Mouse (Mus musculus) gastrocnemius, adult 2 months (tissue): ENCODE results near the gene Tsc2. TPM values are rescaled to one million over a fixed set of nuclear protein-coding genes. Genes with fewer than 3 reads are reported as not detected.

ENCODE experiments used
- DNase-seq: peaks from one replicate; pipeline ENCODE4 v3.0.0; 2022
- H3K27ac ChIP-seq: fragments of 200-600 bp; 2 replicates; pipeline ENCODE4 v1.8.1; 2022; ENCODE audit warnings: mild to moderate bottlenecking
- H3K4me3 ChIP-seq: fragments of 200-600 bp; 2 replicates; pipeline ENCODE4 v1.8.1; 2022; ENCODE audit warnings: mild to moderate bottlenecking, moderate library complexity
- CTCF ChIP-seq: fragments of 200-600 bp; IDR thresholded peaks from 2 replicates; pipeline ENCODE4 v1.8.1; 2022; ENCODE audit warnings: antibody characterized with exemption, mild to moderate bottlenecking, moderate library complexity
- intact Hi-C: fragments of 180-260 bp; cut with DNase I; formaldehyde crosslinking; loops from one replicate; pipeline ENCODE4 v1.15.1; 2025
- total RNA-seq, 2 experiments: library from RNA; stranded (reverse); gene quantifications; 2 replicates each; pipeline ENCODE4 v1.2.3; 2021

Tsc2 gene
- total RNA-seq, 2 experiments from 2014 or later: 84.9 to 90.4 TPM

DNA sequence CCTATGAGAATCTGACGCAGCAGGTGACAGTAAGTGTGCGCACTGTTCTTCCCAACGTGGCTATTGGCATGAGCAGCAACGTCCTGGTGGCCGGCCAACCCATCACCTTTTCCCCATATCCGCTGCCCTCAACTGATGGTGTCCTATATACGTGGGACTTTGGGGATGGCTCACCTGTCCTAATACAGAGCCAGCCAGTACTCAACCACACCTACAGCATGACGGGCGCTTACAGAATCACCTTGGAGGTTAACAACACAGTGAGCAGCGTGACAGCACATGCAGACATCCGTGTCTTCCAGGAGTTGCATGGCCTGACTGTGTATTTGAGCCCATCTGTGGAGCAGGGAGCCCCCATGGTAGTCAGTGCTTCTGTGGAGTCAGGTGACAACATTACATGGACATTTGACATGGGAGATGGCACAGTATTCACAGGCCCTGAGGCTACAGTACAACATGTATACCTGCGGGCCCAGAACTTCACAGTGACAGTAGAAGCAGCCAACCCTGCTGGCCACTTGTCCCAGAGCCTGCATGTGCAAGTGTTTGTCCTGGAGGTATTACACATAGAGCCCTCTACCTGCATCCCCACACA lies 59.7 kb downstream of the Tsc2 start:
- no peak for DNase-seq
- no peak for TF ChIP-seq CTCF
- intact Hi-C loops: no loop called here

DNA sequence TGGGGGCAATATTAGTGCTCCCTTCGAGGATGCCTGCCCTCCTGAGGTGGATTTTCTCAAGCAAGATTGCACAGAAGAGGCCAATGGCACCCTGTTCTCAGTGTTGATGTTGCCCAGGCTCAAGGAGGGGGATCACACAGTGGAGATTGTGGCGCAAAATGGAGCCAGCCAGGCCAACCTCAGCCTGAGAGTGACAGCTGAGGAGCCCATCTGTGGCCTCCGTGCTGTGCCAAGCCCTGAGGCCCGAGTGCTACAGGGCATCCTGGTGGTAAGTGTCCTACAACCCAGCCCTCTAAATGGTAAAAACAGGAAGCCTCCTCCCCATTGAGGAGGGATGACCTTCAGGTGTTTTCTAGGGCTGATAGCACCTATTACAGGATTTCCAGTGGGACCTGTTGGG lies 62.6 kb downstream of the Tsc2 start:
- H3K27ac ChIP-seq: no peak overlapping the region
- intact Hi-C loops: no loop called here
- no peak for TF ChIP-seq CTCF
- DNase-seq: no peak
- H3K4me3 ChIP-seq: no peak overlapping the region

More for the DNA sequence above, 59.7 kb downstream of the Tsc2 start:
- Histone ChIP-seq H3K4me3 (no peak overlapping the region), H3K27ac (no peak overlapping the region)

DNA sequence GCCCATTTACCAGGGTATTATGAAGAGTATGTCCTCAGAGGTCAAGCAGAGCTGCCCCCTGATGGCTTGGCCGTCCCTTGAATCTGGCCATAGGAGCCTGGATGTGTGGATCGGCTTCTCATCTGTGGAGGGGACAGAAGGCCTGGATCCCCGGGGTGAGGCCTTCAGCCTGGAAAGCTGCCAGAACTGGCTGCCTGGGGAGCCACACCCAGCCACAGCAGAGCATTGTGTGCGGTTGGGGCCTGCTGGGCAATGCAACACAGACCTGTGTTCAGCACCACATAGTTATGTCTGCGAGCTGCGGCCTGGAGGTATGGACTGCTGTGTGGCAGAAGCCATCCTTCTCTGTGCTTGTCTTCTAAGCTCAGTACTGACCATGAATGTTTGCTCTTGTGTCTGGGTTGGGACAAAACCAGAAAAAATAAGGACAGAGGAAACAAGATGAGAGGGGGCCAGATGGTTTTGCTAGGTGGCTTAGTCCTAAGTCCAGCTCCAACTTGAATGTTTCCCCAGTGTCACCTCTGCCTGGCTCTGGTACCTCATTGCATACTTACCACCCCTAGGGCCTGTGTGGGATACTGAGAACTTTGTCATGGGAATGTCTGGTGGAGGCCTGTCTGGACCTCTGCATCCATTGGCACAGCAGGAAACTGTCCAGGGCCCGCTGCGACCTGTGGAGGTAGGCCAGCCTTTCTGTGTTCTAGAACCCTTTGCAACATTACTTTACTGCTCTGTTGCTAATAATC lies 65.2 kb downstream of the Tsc2 start:
- Histone ChIP-seq H3K27ac (peak overlapping the region; percentile 57), H3K4me3 (no peak overlapping the region)
- no peak for TF ChIP-seq CTCF
- intact Hi-C loops: no loop called here
- DNase-seq: peak; percentile 64

DNA sequence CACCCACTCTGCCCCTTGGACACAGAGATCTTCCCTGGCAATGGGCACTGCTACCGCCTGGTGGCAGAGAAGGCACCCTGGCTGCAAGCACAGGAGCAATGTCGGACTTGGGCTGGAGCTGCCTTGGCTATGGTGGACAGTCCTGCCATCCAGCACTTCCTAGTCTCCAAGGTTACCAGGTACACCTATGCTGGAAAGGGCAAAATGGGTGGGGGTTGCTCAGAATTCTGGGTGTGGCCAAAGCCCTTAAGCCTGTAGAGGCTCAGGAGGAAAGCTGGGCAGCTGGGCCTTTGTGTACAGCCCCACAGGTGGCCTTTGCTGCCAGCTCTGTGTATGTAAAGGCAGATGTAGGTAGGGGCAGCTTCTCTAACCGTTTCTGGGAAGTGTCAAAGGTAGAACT lies 66.6 kb downstream of the Tsc2 start:
- no peak overlapping the region for H3K27ac ChIP-seq
- TF ChIP-seq CTCF: no peak
- intact Hi-C loops: no loop called here
- no peak overlapping the region for H3K4me3 ChIP-seq
- DNase-seq: no peak

DNA sequence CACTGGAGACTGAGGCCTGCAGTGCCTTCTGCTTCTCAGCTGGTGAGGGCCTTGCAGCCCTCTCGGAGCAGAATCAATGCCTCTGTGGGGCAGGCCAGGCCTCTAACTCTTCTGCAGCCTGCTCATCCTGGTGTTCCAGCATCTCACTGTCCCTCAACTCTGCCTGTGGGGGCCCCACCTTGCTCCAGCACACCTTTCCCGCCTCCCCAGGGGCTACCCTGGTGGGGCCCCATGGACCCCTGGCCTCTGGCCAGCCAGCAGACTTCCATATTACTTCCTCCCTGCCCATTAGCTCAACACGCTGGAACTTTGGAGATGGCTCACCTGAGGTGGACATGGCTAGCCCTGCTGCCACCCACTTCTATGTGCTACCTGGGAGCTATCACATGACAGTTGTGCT lies 67.3 kb downstream of the Tsc2 start:
- no peak for DNase-seq
- no peak for TF ChIP-seq CTCF
- intact Hi-C loops: no loop called here

DNA sequence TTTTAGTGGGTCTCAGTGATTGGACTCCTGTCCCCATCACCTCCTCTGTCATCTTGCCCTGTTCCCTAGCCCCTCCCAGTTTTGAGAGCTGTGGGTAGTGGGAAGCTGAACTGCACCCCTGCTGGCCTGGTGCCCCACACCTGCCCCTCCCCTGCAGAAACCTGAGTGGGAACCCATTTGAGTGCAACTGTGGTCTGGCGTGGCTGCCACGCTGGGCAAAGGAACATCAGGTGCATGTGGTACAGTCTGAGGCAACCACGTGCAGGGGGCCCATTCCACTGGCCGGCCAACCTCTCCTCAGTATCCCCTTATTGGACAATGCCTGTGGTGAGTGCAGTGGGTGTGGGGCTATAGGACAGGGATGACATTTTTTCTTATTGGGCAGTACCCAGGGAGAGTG lies 68.0 kb downstream of the Tsc2 start:
- Histone ChIP-seq H3K27ac (no peak overlapping the region), H3K4me3 (no peak overlapping the region)
- DNase-seq: no peak
- no peak for TF ChIP-seq CTCF
- intact Hi-C loops: no loop called here

More for the DNA sequence above, 67.3 kb downstream of the Tsc2 start:
- no peak overlapping the region for H3K4me3 ChIP-seq
- H3K27ac ChIP-seq: no peak overlapping the region

DNA sequence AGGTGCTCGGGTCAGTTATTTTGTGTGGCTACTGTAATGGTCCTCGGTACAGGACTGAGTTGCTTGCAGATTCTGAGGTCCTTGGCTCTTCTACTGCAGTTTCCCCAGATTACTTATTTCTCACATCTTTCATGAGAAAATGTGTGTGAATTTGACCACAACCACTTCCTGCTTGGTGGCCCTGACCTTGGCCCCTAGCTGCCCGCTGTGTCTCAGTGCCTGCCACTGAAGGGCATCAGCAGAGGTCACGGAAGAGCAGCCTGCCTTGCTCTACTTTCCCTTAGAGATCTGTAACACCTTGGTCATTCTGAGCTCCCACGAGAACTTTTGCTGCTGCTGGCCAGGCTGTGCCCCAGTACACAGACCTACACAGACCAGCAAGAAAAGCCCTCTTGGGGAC lies 68.8 kb downstream of the Tsc2 start:
- Histone ChIP-seq H3K4me3 (no peak overlapping the region), H3K27ac (0 out of 2 replicates have a peak overlapping the region, but pooled peaks have one; percentile 0)
- no peak for TF ChIP-seq CTCF
- DNase-seq: no peak
- intact Hi-C loops: no loop called here

DNA sequence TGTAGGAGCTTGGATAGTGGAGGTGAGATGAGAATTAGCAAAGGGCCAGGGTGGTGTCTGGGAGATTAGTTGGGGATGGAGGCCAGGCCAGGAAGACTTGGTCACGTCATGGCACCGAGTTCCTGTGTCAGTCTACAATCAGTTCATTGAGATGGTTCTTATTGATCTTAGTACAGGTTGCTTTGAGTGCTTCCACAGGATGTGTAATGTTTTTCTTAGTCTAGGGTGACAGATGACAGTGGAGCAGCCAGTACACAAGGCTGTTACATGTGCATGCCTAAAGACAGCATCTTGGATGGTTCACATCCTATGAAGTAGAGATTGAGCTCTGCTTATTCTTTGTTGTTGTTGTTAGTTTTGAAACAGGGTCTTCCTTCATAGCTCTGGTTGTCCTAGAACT lies 70.8 kb downstream of the Tsc2 start:
- no peak for TF ChIP-seq CTCF
- H3K4me3 ChIP-seq: no peak overlapping the region
- no peak for DNase-seq
- intact Hi-C loops: no loop called here
- 0 out of 2 replicates have a peak overlapping the region, but pooled peaks have one; percentile 86 for H3K27ac ChIP-seq

DNA sequence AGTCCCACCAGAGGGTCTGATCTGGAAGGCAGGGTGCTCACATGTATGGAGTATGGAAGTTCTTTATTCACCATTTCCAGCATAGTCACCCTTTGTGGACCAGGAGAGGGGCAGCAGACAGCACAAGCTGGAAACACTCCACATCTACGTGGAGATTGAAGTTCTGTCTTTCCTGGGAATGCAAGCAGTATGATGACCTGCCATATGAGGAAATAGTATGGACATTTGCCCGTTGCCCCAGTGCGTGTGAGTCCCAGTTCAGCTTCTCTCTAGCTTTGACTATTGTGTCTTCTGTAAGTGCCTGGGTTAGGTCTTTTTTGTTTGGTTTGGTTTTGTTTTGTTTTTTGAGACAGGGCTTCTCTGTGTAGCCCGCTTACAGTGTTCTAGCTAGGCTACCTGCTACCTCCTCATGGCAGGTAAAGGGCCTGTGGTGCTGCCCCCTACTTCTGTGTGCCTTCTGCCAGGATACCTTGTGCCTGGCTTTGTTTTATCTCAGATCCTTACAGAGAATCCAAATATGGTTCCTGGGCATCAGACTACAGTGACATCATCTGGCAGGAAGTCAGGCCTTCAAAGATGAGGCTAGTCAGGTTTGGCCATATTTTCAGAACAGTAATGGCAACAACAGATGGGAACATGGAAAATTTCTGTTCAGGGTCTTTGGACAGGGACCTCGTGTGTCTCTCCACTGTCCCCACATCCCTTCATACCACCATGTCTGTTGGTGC lies 72.0 kb downstream of the Tsc2 start:
- Histone ChIP-seq H3K27ac (peak overlapping the region; percentile 86), H3K4me3 (no peak overlapping the region)
- no peak for TF ChIP-seq CTCF
- peak; percentile 36 for DNase-seq
- intact Hi-C loops: no loop called here

DNA sequence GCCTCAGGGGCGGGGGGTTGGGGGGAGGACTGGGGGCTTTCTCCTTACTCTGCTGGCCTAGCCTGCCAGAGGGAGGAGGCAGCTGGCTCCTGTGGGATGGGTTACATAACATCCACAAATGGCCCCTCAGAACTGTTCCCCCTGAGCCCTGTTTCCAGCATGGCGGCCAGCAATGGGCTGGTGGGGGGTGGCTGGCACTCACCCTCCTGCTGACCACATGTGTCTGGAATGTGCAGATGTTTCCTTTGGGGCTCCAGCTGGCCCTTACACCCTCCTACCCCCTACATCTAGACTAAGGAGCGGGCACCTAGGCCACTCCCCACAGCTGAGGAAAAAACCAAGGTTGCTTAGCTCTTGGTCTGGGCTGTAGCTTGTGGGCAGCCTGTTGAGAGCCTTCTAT lies 73.3 kb downstream of the Tsc2 start:
- DNase-seq: peak; percentile 61
- Histone ChIP-seq H3K4me3 (peak overlapping the region; percentile 26; the same call in 1 of the 2 replicates), H3K27ac (peak overlapping the region; percentile 86)
- intact Hi-C loops: no loop called here
- no peak for TF ChIP-seq CTCF

DNA sequence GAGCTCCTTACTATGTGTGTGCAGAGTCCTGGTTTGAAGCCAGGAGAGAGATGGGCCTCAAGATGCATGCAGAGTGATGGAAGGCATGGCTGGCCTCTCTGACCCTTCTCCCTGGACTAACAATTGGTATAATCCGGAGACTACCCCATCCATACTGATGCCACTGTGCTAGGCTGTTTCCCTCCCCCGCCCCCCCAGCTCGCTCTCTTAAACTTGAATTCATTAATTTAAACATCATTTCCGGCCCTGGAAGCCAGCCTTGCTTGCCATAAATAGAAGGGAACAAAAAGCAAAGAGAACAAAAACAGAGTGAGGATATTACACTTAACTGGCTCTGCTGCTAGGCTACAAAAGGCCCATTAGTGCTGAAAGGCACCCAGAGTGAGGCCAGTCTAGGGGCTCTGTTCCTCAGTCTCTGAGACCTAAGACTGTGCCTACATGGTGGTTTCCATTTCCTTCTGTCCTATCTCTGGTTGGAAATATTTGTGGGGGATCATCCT lies 73.8 kb downstream of the Tsc2 start:
- no peak for TF ChIP-seq CTCF
- Histone ChIP-seq H3K4me3 (peak overlapping the region; percentile 26), H3K27ac (peak overlapping the region; percentile 86)
- intact Hi-C loops: no loop called here
- DNase-seq: no peak

DNA sequence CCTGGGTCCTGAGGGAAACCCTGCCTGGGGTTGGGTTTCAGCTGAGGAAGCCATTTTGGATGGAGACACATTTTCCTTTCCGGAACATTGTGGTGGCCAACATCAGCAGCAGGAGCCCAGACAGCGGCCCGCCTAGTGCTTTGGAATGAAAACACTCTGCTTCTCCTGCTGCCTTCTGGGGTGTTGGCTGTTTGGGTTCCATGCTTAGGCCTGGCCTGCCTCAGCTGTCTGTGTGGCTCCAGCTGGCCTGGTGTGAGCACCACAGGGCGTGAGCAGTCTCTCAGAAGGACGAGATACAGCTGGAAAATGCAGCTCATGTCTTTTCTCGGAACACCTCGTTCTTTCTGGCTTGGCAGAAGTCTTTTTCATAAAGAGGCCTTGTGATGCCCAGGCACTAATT lies 75.3 kb downstream of the Tsc2 start:
- DNase-seq: peak; percentile 76
- TF ChIP-seq CTCF: no peak
- intact Hi-C loops: no loop called here

DNA sequence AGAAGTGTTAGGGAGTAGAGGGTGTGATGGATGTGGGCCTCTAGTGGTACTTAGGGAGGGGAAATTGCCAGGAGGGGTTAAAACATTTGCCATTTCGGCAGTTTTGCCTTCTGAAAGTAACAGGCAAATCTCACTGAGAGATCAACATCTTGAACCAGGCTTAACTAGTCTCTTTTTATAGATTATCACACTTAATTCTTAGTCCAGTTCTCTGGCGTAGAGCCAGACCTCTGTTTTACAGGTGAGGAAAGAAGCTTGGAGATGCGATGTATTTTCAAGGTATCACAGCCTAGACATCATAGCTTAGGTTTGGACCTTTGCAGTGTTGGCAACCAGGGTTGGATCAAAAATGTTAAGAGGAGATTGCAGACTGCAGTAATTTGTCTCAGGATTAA lies 81.4 kb downstream of the Tsc2 start:
- DNase-seq: no peak
- Histone ChIP-seq H3K4me3 (peak overlapping the region; percentile 96), H3K27ac (peak overlapping the region; percentile 98)
- intact Hi-C loops: no loop called here
- no peak for TF ChIP-seq CTCF

More for the DNA sequence above, 75.3 kb downstream of the Tsc2 start:
- Histone ChIP-seq H3K4me3 (peak overlapping the region; percentile 27), H3K27ac (peak overlapping the region; percentile 86)
